Mouse (Mus musculus) forebrain, embryonic 15.5 days (tissue): Measurements from ENCODE around the gene Wdr54. TPM values are rescaled to one million over a fixed set of nuclear protein-coding genes. Genes with fewer than 3 reads are reported as not detected.

ENCODE experiments used
- ATAC-seq: fragments of 200-750 bp; cut with Nextera tagmentation; replicated peaks from 2 replicates; pipeline ENCODE4 v1.8.0; 2017; ENCODE audit warnings: mild to moderate bottlenecking, moderate TSS enrichment, moderate library complexity
- H3K27ac ChIP-seq: fragments of 300-500 bp; sonication (generic); replicated peaks from 2 replicates; pipeline ENCODE4 v1.5.1; 2015; ENCODE audit warnings: mild to moderate bottlenecking, inconsistent platforms
- H3K27me3 ChIP-seq: fragments of 300-500 bp; sonication (generic); 2 replicates; pipeline ENCODE4 v1.6.1; 2015; ENCODE audit warnings: inconsistent platforms
- H3K36me3 ChIP-seq: fragments of 300-500 bp; sonication (generic); 2 replicates; pipeline ENCODE4 v1.6.1; 2015; ENCODE audit warnings: mild to moderate bottlenecking, inconsistent platforms
- H3K4me1 ChIP-seq: fragments of 300-500 bp; sonication (generic); 2 replicates; pipeline ENCODE4 v1.6.1; 2015; ENCODE audit warnings: inconsistent platforms
- H3K4me2 ChIP-seq: fragments of 300-500 bp; sonication (generic); replicated peaks from 2 replicates; pipeline ENCODE4 v1.6.1; 2015; ENCODE audit warnings: mild to moderate bottlenecking, inconsistent platforms
- H3K4me3 ChIP-seq: fragments of 300-500 bp; sonication (generic); 2 replicates; pipeline ENCODE4 v1.5.1; 2015; ENCODE audit warnings: mild to moderate bottlenecking, inconsistent platforms
- H3K9ac ChIP-seq: fragments of 300-500 bp; sonication (generic); replicated peaks from 2 replicates; pipeline ENCODE4 v1.6.1; 2015; ENCODE audit warnings: mild to moderate bottlenecking, inconsistent platforms
- H3K9me3 ChIP-seq: fragments of 300-500 bp; sonication (generic); 2 replicates; pipeline ENCODE4 v1.6.1; 2016; ENCODE audit warnings: inconsistent platforms
- WGBS: fragments of 180-500 bp; shearing (Covaris S2); methylation state at CpG from one replicate; pipeline ENCODE4 v1.1.7; 2015; ENCODE audit warnings: mixed read lengths; 5-methylcytosine and 5-hydroxymethylcytosine counted together
- polyA plus RNA-seq: library from polyadenylated mRNA; unstranded; fragments of >200 nt; fragmentation: Nextera tagmentation; extraction: Ambion mirVana; gene quantifications from 2 replicates; pipeline ENCODE4 v1.2.1, GENCODE M21; 2015

Gene Wdr54
- polyA plus RNA-seq, 1 experiment from 2014 or later, result 18.3 TPM

DNA sequence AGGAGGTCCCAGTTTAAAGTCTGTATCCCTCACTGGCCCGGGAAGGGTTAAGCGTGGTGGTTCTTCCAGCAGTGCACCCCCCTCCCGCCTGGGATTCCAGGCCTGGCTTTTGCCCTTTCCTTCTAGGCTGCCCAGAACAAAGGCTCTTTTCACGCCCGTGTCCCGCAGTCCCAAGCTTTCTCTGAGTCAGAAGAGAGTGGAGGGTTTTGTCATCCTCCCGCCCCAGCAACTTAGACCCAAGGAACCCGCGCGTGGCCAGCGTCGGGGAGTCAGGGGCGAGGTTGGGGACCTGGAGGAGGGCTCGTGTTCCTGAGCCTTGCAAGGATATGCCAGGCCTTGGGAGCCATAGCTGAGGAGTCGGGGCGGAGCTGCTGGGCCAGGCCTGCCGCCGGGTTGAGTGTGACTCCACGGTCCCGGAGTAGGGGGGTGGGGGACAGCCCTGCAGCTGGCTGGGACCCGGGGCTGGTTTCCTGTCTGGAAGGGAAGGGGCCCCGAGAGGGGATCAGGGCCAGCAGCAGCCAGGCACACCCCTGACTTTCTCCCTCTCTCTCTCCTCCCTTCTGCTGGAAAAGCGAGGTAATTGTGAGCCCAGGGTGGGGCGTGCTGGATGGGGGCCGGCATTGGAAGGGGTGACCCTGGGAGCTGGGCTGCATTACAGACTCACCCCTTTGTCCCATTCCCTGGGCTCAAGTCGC is 19.2 kb downstream of the Wdr54 start:
- 2% methylated on average over 26 of the region's 26 CpGs for WGBS

DNA sequence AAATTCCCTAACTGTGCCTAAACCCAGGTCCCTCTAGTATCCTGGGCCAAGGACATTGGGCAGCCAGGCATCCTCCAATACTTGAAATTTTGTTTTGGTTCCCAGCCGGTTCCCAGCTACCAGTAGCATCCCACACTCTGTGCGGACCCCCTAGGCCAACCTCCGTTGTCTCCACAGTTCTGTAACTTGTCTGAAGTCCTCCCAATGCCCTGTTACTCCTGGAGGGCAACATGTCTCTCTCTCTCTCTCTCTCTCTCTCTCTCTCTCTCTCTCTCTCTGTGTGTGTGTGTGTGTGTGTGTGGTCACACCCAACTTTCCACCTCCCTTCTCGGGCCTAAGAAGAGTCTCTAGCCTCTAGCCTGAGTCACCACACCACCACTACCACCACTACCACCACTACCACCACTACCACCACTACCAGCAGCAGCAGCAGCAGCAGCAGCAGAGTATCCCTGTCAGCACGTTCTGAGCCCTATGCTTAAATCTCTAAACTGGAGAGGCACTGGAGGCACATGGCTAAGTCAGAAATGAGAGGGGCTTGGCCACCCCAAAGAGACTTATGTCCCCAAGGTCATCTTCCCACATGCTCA is 19.8 kb downstream of the Wdr54 start:
- no peaks in the 10 kb centered on the region for H3K36me3 ChIP-seq
- peak overlapping the region; percentile 35 for H3K4me3 ChIP-seq
- peaks cover 20% of the 10 kb centered on the region for H3K4me1 ChIP-seq
- H3K9ac ChIP-seq, result peak overlapping the region; percentile 46; the same call in 1 of the 2 replicates
- 22% methylated on average over 5 of the region's 5 CpGs for WGBS
- ATAC-seq, result 0 out of 2 replicates have a peak, but pooled peaks have one; percentile 7
- peaks cover 5% of the 10 kb centered on the region; the same call in 1 of the 2 replicates for H3K27me3 ChIP-seq
- H3K27ac ChIP-seq, result peak overlapping the region; percentile 64
- H3K9me3 ChIP-seq, result no peaks in the 10 kb centered on the region
- H3K4me2 ChIP-seq, result peak overlapping the region; percentile 47

More for the DNA sequence above, 19.2 kb downstream of the Wdr54 start:
- peak; percentile 67 for ATAC-seq
- H3K27me3 ChIP-seq, result peaks cover 5% of the 10 kb centered on the region; the same call in 1 of the 2 replicates
- peak overlapping the region; percentile 46 for H3K9ac ChIP-seq
- peak overlapping the region; percentile 64 for H3K27ac ChIP-seq
- no peaks in the 10 kb centered on the region for H3K9me3 ChIP-seq
- H3K4me1 ChIP-seq, result peaks cover 22% of the 10 kb centered on the region
- H3K4me3 ChIP-seq, result peak overlapping the region; percentile 35
- H3K36me3 ChIP-seq, result no peaks in the 10 kb centered on the region
- H3K4me2 ChIP-seq, result peak overlapping the region; percentile 47

DNA sequence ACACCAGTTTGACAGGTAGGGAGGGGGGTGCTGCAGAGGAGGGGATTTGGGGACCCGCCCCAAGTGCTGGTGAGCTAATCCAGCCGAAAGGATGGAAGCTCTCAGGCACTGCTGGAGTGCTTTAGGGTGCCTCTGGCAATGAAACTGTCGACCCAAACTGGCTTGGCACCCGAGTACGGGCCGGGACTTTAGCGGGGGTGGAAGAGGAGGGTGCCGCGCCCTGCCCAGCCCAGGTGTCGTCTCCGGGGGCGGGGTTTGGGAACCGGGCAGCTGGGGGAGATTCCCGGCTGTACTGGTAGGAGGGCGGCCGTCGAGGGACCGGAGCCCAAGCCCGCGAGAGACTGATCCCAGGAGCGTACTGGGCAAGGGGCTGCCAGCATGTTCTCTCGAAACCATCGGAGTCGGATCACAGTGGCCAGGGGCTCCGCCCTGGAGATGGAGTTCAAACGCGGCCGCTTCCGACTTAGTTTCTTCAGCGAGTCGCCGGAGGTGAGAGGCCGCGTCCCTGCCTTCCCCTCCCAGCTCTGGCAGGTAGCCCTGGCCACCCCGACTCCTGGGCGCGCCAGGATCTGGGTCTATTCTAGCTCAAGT is 20.5 kb downstream of the Wdr54 start:
- Histone ChIP-seq H3K9ac (no peak overlapping the region), H3K27me3 (peaks cover 5% of the 10 kb centered on the region; the same call in 1 of the 2 replicates), H3K36me3 (no peaks in the 10 kb centered on the region), H3K4me1 (peaks cover 20% of the 10 kb centered on the region), H3K27ac (no peak overlapping the region), H3K4me3 (0 out of 2 replicates have a peak overlapping the region, but pooled peaks have one; percentile 6), H3K4me2 (peak overlapping the region; percentile 9; the same call in 1 of the 2 replicates), H3K9me3 (no peaks in the 10 kb centered on the region)
- WGBS, result 5% methylated on average over 37 of the region's 37 CpGs
- ATAC-seq, result no peak

DNA sequence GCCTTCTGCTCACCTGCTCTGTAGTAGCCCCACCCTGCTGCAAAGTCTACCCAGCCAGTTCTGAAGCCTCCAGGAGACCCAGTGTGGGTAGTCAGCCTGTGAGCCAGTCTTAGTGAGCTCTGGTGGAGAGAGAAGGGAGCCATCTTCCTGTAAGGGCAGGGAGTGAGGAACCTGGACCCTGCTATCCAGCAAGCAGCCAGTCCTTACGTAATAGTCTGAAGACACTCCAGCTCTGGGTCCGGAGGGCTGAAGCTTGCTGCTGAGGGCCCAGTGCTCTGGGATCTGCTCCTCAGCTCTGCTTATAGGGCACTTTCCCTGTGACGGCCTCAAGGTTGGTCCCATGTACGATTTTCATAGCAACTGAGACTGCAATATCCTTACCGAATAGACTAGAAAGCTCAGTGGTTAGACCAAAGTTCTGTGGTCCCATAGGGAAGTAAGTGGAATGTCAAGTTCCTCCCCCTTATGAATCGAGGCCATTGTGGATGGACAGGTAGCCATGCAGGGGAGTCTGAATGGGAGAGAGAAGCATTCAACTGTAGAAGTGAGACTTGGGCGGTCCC is 21.2 kb downstream of the Wdr54 start, which contains the start of gene Rtkn:
TSS of gene Rtkn (plus strand) at position 513 of the 563 bp plus-strand sequence.
- Histone ChIP-seq H3K4me2 (peak within 1 kb of the TSS; percentile 9; the same call in 1 of the 2 replicates), H3K27ac (no peak within 1 kb of the TSS), H3K4me1 (peaks cover 20% of the 10 kb centered on the region), H3K9ac (no peak within 1 kb of the TSS), H3K4me3 (0 out of 2 replicates have a peak within 1 kb of the TSS, but pooled peaks have one; percentile 6), H3K36me3 (no peaks in the 10 kb centered on the region), H3K27me3 (peaks cover 5% of the 10 kb centered on the region; the same call in 1 of the 2 replicates), H3K9me3 (no peaks in the 10 kb centered on the region)
- WGBS, result 60% methylated on average over 7 of the region's 7 CpGs
- ATAC-seq, result no peak

DNA sequence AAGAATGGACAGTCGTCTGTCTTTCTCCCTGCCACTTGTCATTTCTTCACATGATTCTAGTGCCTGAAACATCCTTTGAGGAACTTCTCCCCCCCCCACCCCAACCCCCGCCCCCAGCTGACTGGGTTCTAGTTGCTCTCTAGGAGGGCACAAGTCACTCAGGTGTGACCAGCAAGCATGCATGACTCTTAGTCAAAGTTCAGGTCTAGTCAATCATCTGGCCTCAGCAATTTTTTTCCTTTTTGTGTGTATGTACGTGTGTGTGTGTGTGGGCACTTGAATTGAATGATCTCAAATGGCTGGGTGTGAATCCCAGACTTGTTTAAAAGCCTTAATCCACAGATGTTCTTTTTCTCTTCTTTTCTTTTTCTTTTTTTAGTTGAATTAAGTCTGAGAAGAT is 22.0 kb downstream of the Wdr54 start:
- Histone ChIP-seq H3K9me3 (no peaks in the 10 kb centered on the region), H3K27ac (no peak overlapping the region), H3K4me3 (no peak overlapping the region), H3K9ac (no peak overlapping the region), H3K4me2 (no peak overlapping the region), H3K36me3 (no peaks in the 10 kb centered on the region), H3K4me1 (peaks cover 20% of the 10 kb centered on the region), H3K27me3 (peaks cover 5% of the 10 kb centered on the region; the same call in 1 of the 2 replicates)
- ATAC-seq, result no peak
- WGBS, result 62% methylated on average over 3 of the region's 3 CpGs

DNA sequence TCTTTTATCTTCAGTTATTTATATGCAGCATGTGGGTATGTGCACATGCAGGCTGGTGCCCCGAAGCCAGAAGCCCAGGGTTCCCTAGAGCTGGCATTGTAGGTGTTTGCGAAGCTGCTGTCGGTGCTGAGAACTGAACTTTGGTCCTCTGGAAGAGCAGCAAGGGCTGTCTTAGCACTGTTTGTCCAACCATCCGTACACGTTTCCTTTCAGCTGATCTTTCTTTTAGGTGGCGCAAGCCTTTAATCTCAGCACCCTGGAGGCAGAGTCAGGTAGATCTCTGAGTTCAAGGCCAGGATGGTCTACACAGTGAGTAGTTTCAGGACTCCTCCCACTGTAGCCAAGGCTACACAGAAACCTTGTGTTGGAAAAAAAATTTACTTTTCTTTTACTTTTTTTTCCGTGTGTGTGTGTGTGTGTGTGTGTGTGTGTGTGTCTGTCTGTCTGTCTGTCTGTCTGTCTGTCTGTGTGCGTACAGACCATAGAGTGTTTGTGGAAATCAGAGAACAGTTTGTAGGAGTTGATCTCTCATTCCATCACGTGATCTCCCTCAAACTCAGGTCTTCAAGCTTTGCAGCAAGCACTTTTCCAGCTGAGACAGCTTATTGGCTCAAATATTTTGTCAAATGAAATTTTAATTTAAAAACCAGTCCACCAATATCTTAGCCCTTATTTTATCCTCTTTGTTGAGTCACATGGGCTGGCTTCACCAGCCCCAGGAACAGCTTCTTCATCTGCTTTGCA is 23.8 kb downstream of the Wdr54 start:
- no peaks in the 10 kb centered on the region for H3K36me3 ChIP-seq

DNA sequence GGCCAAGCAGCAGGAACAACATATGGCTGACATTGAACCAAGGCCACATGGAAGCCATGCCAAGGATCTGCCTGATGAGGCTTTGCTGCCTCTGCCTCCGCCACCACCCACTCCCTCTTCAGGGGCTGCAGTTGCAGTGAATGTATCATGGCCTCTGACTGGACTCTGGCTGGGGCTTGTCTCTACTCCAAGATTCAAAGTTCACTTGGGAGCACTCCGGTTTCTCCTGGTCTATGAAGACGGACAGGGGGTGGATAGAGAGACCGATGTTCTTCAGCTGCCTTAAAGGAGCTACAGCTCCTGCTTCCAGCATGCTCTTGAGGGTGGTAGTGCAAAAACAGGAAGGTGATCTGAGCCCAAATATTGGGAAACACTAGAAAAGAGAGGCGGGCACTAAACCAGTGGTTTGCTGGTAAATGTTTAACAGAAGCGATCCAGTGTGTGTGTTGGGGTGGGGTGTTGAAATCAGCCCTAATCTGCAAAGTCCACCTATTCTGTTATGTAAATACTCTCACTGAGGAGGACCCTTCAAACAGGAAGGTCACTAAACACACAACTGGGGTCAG is 24.6 kb downstream of the Wdr54 start:
- ATAC-seq, result no peak
- no peaks in the 10 kb centered on the region for H3K9me3 ChIP-seq
- H3K4me1 ChIP-seq, result peaks cover under 1% of the 10 kb centered on the region; the same call in 1 of the 2 replicates
- no peaks in the 10 kb centered on the region for H3K36me3 ChIP-seq
- H3K27me3 ChIP-seq, result peaks cover 5% of the 10 kb centered on the region; the same call in 1 of the 2 replicates
- H3K4me3 ChIP-seq, result no peak overlapping the region
- H3K9ac ChIP-seq, result no peak overlapping the region
- no peak overlapping the region for H3K27ac ChIP-seq
- 80% methylated on average over 6 of the region's 6 CpGs for WGBS
- no peak overlapping the region for H3K4me2 ChIP-seq

More for the DNA sequence above, 23.8 kb downstream of the Wdr54 start:
- peaks cover 5% of the 10 kb centered on the region; the same call in 1 of the 2 replicates for H3K27me3 ChIP-seq
- WGBS, result 85% methylated on average over 9 of the region's 9 CpGs
- ATAC-seq, result no peak
- H3K9ac ChIP-seq, result no peak overlapping the region
- H3K4me2 ChIP-seq, result no peak overlapping the region
- H3K27ac ChIP-seq, result no peak overlapping the region
- H3K4me1 ChIP-seq, result peaks cover 8% of the 10 kb centered on the region
- no peak overlapping the region for H3K4me3 ChIP-seq
- H3K9me3 ChIP-seq, result no peaks in the 10 kb centered on the region

DNA sequence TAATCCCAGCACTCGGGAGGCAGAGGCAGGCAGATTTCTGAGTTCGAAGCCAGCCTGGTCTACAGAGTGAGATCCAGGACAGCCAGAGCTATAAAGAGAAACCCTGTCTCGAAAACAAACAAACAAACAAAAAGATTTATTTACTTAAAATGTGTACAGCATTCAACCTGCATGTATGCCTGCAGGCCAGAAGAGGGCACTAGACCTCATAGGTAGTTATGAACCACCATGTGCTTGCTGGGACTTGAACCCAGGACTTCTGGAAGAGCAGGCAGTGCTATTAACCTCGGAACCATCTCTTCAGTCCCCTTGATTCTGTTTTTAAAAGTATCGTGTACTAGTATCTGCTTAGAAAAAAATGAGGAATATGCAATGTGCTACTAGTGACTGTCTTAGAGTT is 28.8 kb downstream of the Wdr54 start:
- Histone ChIP-seq H3K9ac (no peak overlapping the region), H3K4me1 (peaks cover 28% of the 10 kb centered on the region), H3K36me3 (no peaks in the 10 kb centered on the region), H3K4me2 (no peak overlapping the region), H3K27me3 (no peaks in the 10 kb centered on the region), H3K4me3 (no peak overlapping the region), H3K9me3 (no peaks in the 10 kb centered on the region), H3K27ac (no peak overlapping the region)
- no peak for ATAC-seq
- 95% methylated on average over 5 of the region's 5 CpGs for WGBS

DNA sequence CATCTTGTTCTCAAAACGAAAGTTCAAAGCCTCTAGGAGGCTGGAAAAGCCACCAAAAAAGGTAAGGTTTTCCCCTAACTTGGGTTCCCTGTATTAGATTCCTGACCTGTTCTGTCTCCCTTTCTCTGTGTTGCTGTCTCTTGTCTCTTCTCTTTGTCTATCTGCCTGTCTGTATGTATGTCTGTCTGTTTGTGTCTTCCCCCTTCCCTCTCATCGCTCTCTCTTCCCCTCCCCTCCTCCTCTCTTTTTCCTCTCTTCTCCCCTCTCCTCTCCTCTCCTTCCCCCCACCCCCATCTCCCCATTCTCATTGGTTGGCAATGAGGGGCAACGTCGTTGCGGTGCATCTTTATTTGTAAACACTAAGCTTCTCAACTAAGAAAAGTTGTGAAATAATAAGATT is 30.9 kb downstream of the Wdr54 start, which contains the start of gene Ino80b:
TSS of gene Ino80b (minus strand) at position 101 of the 400 bp plus-strand sequence.
- Histone ChIP-seq H3K9ac (peak within 1 kb of the TSS; percentile 70), H3K4me1 (peaks cover 37% of the 10 kb centered on the region), H3K27ac (peak within 1 kb of the TSS; percentile 71), H3K36me3 (no peaks in the 10 kb centered on the region), H3K27me3 (no peaks in the 10 kb centered on the region), H3K4me2 (peak within 1 kb of the TSS; percentile 92), H3K4me3 (peak within 1 kb of the TSS; percentile 91), H3K9me3 (no peaks in the 10 kb centered on the region)
- WGBS, result 13% methylated on average over 5 of the region's 5 CpGs
- no peak for ATAC-seq

DNA sequence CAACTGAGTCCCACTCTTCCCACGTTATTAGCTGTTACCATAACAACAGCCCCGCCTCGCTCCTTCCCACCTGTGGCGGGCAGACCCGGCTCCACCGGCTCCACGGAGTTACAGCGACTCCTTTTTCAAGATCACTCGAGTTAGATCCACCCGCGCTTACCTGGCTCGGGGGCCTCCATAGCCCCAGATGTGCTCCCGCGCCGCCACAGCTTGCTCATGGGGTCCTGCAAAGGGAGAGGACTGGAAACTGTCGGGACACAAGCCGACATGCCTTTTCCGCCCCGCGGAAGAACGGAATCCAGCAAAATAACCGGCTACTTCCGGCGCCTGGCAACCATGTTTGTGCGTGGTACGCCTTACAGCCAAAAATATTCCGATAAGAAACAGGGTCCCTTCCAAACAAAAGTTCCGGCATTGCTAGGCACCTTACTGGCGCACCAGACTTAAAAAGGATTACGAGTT is 31.3 kb downstream of the Wdr54 start:
- H3K4me1 ChIP-seq, result peaks cover 41% of the 10 kb centered on the region
- peak overlapping the region; percentile 71 for H3K27ac ChIP-seq
- peak overlapping the region; percentile 92 for H3K4me2 ChIP-seq
- H3K9ac ChIP-seq, result peak overlapping the region; percentile 70
- no peaks in the 10 kb centered on the region for H3K27me3 ChIP-seq
- peak; percentile 5 for ATAC-seq
- no peaks in the 10 kb centered on the region for H3K9me3 ChIP-seq
- 0% methylated on average over 30 of the region's 30 CpGs for WGBS
- no peaks in the 10 kb centered on the region for H3K36me3 ChIP-seq
- peak overlapping the region; percentile 91 for H3K4me3 ChIP-seq

DNA sequence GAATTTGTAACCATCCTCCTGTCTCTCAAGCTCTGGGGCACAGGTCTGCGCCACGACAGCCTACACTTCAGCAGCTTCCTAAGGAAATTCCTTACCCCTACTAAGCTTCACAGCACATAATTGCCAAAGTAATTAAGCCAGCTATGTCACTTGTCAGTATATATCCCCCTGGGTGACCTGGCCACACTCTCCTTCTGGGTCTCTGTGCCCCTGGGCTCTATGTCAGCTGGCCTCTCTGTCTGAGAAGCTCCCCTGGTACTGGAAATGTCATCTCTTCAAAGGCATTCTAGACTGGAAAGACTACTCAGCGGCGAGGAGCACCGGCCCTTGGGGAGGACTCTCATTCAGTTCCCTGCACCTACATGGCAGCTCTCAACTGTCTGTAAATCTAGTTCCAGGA is 33.2 kb downstream of the Wdr54 start:
- peaks cover 15% of the 10 kb centered on the region; the same call in 1 of the 2 replicates for H3K36me3 ChIP-seq
- no peak overlapping the region for H3K4me3 ChIP-seq
- 83% methylated on average over 5 of the region's 5 CpGs for WGBS
- peak overlapping the region; percentile 95; the same call in 1 of the 2 replicates for H3K4me2 ChIP-seq
- no peaks in the 10 kb centered on the region for H3K9me3 ChIP-seq
- H3K9ac ChIP-seq, result 0 out of 2 replicates have a peak overlapping the region, but pooled peaks have one; percentile 69
- peaks cover 53% of the 10 kb centered on the region for H3K4me1 ChIP-seq
- ATAC-seq, result no peak
- H3K27ac ChIP-seq, result peak overlapping the region; percentile 95; the same call in 1 of the 2 replicates
- H3K27me3 ChIP-seq, result no peaks in the 10 kb centered on the region
